Mouse (Mus musculus): ENCODE results near the gene Saysd1. TPM values are rescaled to one million over a fixed set of nuclear protein-coding genes. Genes with fewer than 3 reads are reported as not detected.

Gene Saysd1
- polyA plus RNA-seq, 1 experiment from 2014 or later: 13.4 TPM

- WGBS: 22% methylated on average over 9 of the region's 9 CpGs
- ATAC-seq (ENCODE audit: low FRiP score, low TSS enrichment): peak; percentile 68
- H3K4me1 ChIP-seq (ENCODE audit: insufficient read depth, low read length): peaks cover 25% of the 10 kb centered on the region
- no peak overlapping the region for H3K4me3 ChIP-seq (ENCODE audit: low read length)
- no peaks in the 10 kb centered on the region for H3K27me3 ChIP-seq (ENCODE audit: insufficient read depth, low read length)
- H3K9me3 ChIP-seq (ENCODE audit: low read length): no peaks in the 10 kb centered on the region
- peak overlapping the region; percentile 44; the same call in 1 of the 2 replicates for H3K27ac ChIP-seq (ENCODE audit: low read length)
- H3K9ac ChIP-seq (replicated peaks; ENCODE audit: low read length): no peak overlapping the region
- 0 out of 2 replicates have a peak, but pooled peaks cover 2% of the 10 kb centered on the region for H3K36me3 ChIP-seq (ENCODE audit: insufficient read depth, low read length)
- H3K4me2 ChIP-seq (replicated peaks; ENCODE audit: low read depth, low read length): no peak overlapping the region
Observed at GRCm38 (mm10) chr14:20116149-20116605, 22.2 kb downstream of the Saysd1 start.

- Histone ChIP-seq H3K36me3 (ENCODE audit: insufficient read depth, low read length) (0 out of 2 replicates have a peak, but pooled peaks cover 2% of the 10 kb centered on the region), H3K4me1 (ENCODE audit: insufficient read depth, low read length) (peaks cover 25% of the 10 kb centered on the region), H3K4me2 (replicated peaks; ENCODE audit: low read depth, low read length) (no peak overlapping the region), H3K9me3 (ENCODE audit: low read length) (no peaks in the 10 kb centered on the region), H3K27me3 (ENCODE audit: insufficient read depth, low read length) (no peaks in the 10 kb centered on the region), H3K4me3 (ENCODE audit: low read length) (no peak overlapping the region), H3K27ac (ENCODE audit: low read length) (no peak overlapping the region), H3K9ac (replicated peaks; ENCODE audit: low read length) (no peak overlapping the region)
- 74% methylated on average over 6 of the region's 6 CpGs for WGBS
- no peak for ATAC-seq (ENCODE audit: low FRiP score, low TSS enrichment)
Observed at GRCm38 (mm10) chr14:20114951-20115350, 23.4 kb downstream of the Saysd1 start.

GRCm38 (mm10) chr14:20113964-20114363 lies 24.4 kb downstream of the Saysd1 start:
- WGBS: 10% methylated on average over 6 of the region's 6 CpGs
- peak; percentile 80 for ATAC-seq (ENCODE audit: low FRiP score, low TSS enrichment)
- Histone ChIP-seq H3K9ac (replicated peaks; ENCODE audit: low read length) (no peak overlapping the region), H3K4me3 (ENCODE audit: low read length) (no peak overlapping the region), H3K4me2 (replicated peaks; ENCODE audit: low read depth, low read length) (no peak overlapping the region), H3K27me3 (ENCODE audit: insufficient read depth, low read length) (no peaks in the 10 kb centered on the region), H3K4me1 (ENCODE audit: insufficient read depth, low read length) (peaks cover 25% of the 10 kb centered on the region), H3K9me3 (ENCODE audit: low read length) (no peaks in the 10 kb centered on the region), H3K27ac (ENCODE audit: low read length) (no peak overlapping the region), H3K36me3 (ENCODE audit: insufficient read depth, low read length) (0 out of 2 replicates have a peak, but pooled peaks cover 2% of the 10 kb centered on the region)

- 29% methylated on average over 7 of the region's 7 CpGs for WGBS
- Histone ChIP-seq H3K4me3 (ENCODE audit: low read length) (no peak overlapping the region), H3K4me2 (replicated peaks; ENCODE audit: low read depth, low read length) (no peak overlapping the region), H3K9me3 (ENCODE audit: low read length) (no peaks in the 10 kb centered on the region), H3K4me1 (ENCODE audit: insufficient read depth, low read length) (peaks cover 25% of the 10 kb centered on the region), H3K9ac (replicated peaks; ENCODE audit: low read length) (no peak overlapping the region), H3K27me3 (ENCODE audit: insufficient read depth, low read length) (no peaks in the 10 kb centered on the region), H3K27ac (ENCODE audit: low read length) (no peak overlapping the region), H3K36me3 (ENCODE audit: insufficient read depth, low read length) (0 out of 2 replicates have a peak, but pooled peaks cover 2% of the 10 kb centered on the region)
- ATAC-seq (ENCODE audit: low FRiP score, low TSS enrichment): peak; percentile 44; the same call in 1 of the 2 replicates
Observed at GRCm38 (mm10) chr14:20113189-20113961, 25.0 kb downstream of the Saysd1 start.

GRCm38 (mm10) chr14:20112218-20112617 lies 26.1 kb downstream of the Saysd1 start:
- Histone ChIP-seq H3K9me3 (ENCODE audit: low read length) (no peaks in the 10 kb centered on the region), H3K4me3 (ENCODE audit: low read length) (no peak overlapping the region), H3K27me3 (ENCODE audit: insufficient read depth, low read length) (no peaks in the 10 kb centered on the region), H3K36me3 (ENCODE audit: insufficient read depth, low read length) (0 out of 2 replicates have a peak, but pooled peaks cover 2% of the 10 kb centered on the region), H3K27ac (ENCODE audit: low read length) (no peak overlapping the region), H3K9ac (replicated peaks; ENCODE audit: low read length) (no peak overlapping the region), H3K4me2 (replicated peaks; ENCODE audit: low read depth, low read length) (no peak overlapping the region), H3K4me1 (ENCODE audit: insufficient read depth, low read length) (peaks cover 23% of the 10 kb centered on the region)
- 70% methylated on average over 3 of the region's 3 CpGs for WGBS
- ATAC-seq (ENCODE audit: low FRiP score, low TSS enrichment): no peak

- Histone ChIP-seq H3K36me3 (ENCODE audit: insufficient read depth, low read length) (0 out of 2 replicates have a peak, but pooled peaks cover 2% of the 10 kb centered on the region), H3K4me1 (ENCODE audit: insufficient read depth, low read length) (peaks cover 11% of the 10 kb centered on the region), H3K27ac (ENCODE audit: low read length) (no peak overlapping the region), H3K9ac (replicated peaks; ENCODE audit: low read length) (no peak overlapping the region), H3K27me3 (ENCODE audit: insufficient read depth, low read length) (no peaks in the 10 kb centered on the region), H3K4me3 (ENCODE audit: low read length) (no peak overlapping the region), H3K9me3 (ENCODE audit: low read length) (no peaks in the 10 kb centered on the region), H3K4me2 (replicated peaks; ENCODE audit: low read depth, low read length) (no peak overlapping the region)
- ATAC-seq (ENCODE audit: low FRiP score, low TSS enrichment): no peak
- WGBS: 65% methylated on average over 1 of the region's 1 CpGs
Observed at GRCm38 (mm10) chr14:20110945-20111344, 27.4 kb downstream of the Saysd1 start.

- no peak overlapping the region for H3K4me3 ChIP-seq (ENCODE audit: low read length)
- no peaks in the 10 kb centered on the region for H3K4me1 ChIP-seq (ENCODE audit: insufficient read depth, low read length)
- no peaks in the 10 kb centered on the region for H3K9me3 ChIP-seq (ENCODE audit: low read length)
- no peaks in the 10 kb centered on the region for H3K27me3 ChIP-seq (ENCODE audit: insufficient read depth, low read length)
- no peaks in the 10 kb centered on the region for H3K36me3 ChIP-seq (ENCODE audit: insufficient read depth, low read length)
- no peak for ATAC-seq (ENCODE audit: low FRiP score, low TSS enrichment)
- no peak overlapping the region for H3K9ac ChIP-seq (replicated peaks; ENCODE audit: low read length)
- WGBS: 65% methylated on average over 6 of the region's 6 CpGs
- no peak overlapping the region for H3K4me2 ChIP-seq (replicated peaks; ENCODE audit: low read depth, low read length)
- H3K27ac ChIP-seq (ENCODE audit: low read length): peak overlapping the region; percentile 41
Observed at GRCm38 (mm10) chr14:20106271-20106670, 32.1 kb downstream of the Saysd1 start.

GRCm38 (mm10) chr14:20103207-20103606 lies 35.1 kb downstream of the Saysd1 start:
- ATAC-seq (ENCODE audit: low FRiP score, low TSS enrichment): no peak
- H3K27me3 ChIP-seq (ENCODE audit: insufficient read depth, low read length): no peaks in the 10 kb centered on the region
- H3K4me3 ChIP-seq (ENCODE audit: low read length): no peak overlapping the region
- H3K9me3 ChIP-seq (ENCODE audit: low read length): no peaks in the 10 kb centered on the region
- H3K36me3 ChIP-seq (ENCODE audit: insufficient read depth, low read length): no peaks in the 10 kb centered on the region
- H3K4me1 ChIP-seq (ENCODE audit: insufficient read depth, low read length): no peaks in the 10 kb centered on the region
- WGBS: 56% methylated on average over 4 of the region's 4 CpGs
- H3K4me2 ChIP-seq (replicated peaks; ENCODE audit: low read depth, low read length): no peak overlapping the region
- H3K9ac ChIP-seq (replicated peaks; ENCODE audit: low read length): no peak overlapping the region
- no peak overlapping the region for H3K27ac ChIP-seq (ENCODE audit: low read length)

GRCm38 (mm10) chr14:20098061-20098460 lies 40.3 kb downstream of the Saysd1 start:
- H3K4me3 ChIP-seq (ENCODE audit: low read length): no peak overlapping the region
- no peaks in the 10 kb centered on the region for H3K27me3 ChIP-seq (ENCODE audit: insufficient read depth, low read length)
- no peaks in the 10 kb centered on the region for H3K36me3 ChIP-seq (ENCODE audit: insufficient read depth, low read length)
- H3K27ac ChIP-seq (ENCODE audit: low read length): no peak overlapping the region
- H3K4me1 ChIP-seq (ENCODE audit: insufficient read depth, low read length): no peaks in the 10 kb centered on the region
- peak; percentile 80 for ATAC-seq (ENCODE audit: low FRiP score, low TSS enrichment)
- H3K9ac ChIP-seq (replicated peaks; ENCODE audit: low read length): no peak overlapping the region
- no peak overlapping the region for H3K4me2 ChIP-seq (replicated peaks; ENCODE audit: low read depth, low read length)
- H3K9me3 ChIP-seq (ENCODE audit: low read length): no peaks in the 10 kb centered on the region
- WGBS: 35% methylated on average over 5 of the region's 5 CpGs

GRCm38 (mm10) chr14:20094942-20095341 lies 43.4 kb downstream of the Saysd1 start:
- no peak for ATAC-seq (ENCODE audit: low FRiP score, low TSS enrichment)
- Histone ChIP-seq H3K4me1 (ENCODE audit: insufficient read depth, low read length) (no peaks in the 10 kb centered on the region), H3K4me2 (replicated peaks; ENCODE audit: low read depth, low read length) (no peak overlapping the region), H3K4me3 (ENCODE audit: low read length) (no peak overlapping the region), H3K36me3 (ENCODE audit: insufficient read depth, low read length) (no peaks in the 10 kb centered on the region), H3K9me3 (ENCODE audit: low read length) (no peaks in the 10 kb centered on the region), H3K9ac (replicated peaks; ENCODE audit: low read length) (no peak overlapping the region), H3K27ac (ENCODE audit: low read length) (no peak overlapping the region), H3K27me3 (ENCODE audit: insufficient read depth, low read length) (no peaks in the 10 kb centered on the region)
- 41% methylated on average over 5 of the region's 5 CpGs for WGBS

All from kidney, embryonic 16.5 days (tissue).